Mouse (Mus musculus): ENCODE results near the gene Ndufaf2.

DNA sequence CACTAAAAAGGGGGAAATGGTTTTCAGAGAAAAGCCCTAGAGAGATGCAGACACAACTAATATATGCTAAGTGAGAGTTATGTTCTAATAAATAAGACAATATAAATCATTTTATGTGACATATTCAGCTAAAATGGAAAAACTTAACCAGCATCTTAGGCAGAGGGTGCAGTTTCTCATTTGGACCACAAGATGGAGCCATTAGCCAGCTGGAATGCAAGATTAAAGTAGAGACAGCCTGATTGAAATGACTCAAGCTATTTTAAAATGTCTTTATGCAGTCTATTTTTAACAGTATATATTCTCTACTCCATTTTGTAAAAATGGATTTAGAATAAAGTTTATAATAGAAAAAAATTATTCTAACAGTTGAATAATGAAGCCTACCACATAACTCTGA, 6.6 kb downstream of the Ndufaf2 start:
- no peak for TF ChIP-seq POLR2AphosphoS5 (IDR thresholded peaks at IDR 0.05; ENCODE audit: insufficient replicate concordance, low read depth, low read length)
- peak; percentile 76 for TF ChIP-seq CTCF (IDR thresholded peaks at IDR 0.05; ENCODE audit: low read depth, low read length)
